ENCODE assay signal across 14 mouse cellular contexts in the genomic region with DNA sequence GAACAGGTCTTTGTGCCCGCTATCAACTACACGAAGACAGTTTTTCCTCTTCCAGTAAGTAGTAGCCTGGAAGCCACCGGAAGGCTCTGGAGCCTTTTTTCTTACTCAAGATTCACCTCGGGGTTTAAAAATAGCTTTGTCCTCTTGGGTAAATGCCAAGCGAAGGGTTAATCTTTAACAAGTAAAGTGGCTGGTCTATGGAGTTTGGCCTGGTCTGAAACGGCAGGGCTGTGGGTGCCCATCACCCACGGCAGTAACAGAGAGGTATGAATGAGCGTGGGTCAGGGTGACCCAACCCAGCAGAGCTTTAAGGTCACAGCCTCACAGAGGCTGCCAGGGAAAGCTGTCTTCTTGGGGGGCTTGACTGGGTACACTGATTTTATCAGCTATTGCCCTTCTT. TPM values are rescaled to one million over a fixed set of nuclear protein-coding genes. Genes with fewer than 3 reads are reported as not detected.
DNase-seq lines count a peak whose midpoint lies in the region; ATAC-seq and TF ChIP-seq lines count a peak whose summit lies in the region.
"Had no signal": no experiment of that assay in that cellular context is flagged by ENCODE, and none has a peak within 500 bp of the region (broad histone marks: within the 10 kb centered on the region; RNA-seq: fewer than 3 reads in every experiment).

No protein-coding gene starts in this region.

- DNase-seq in lung, embryonic 14.5 days: peak; percentile 69
- no peak for DNase-seq in lung, postnatal 14 days
- DNase-seq in kidney, adult 9 months: peak; percentile 97
- DNase-seq in liver, embryonic 11.5 days (ENCODE audit: low spot score): no peak
- no peak for DNase-seq in testis, postnatal 10 days (ENCODE audit: low spot score)
- no peak for DNase-seq in frontal cortex, adult 2 months (ENCODE audit: extremely low spot score in 1 of 2, low spot score in 1 of 2)
- DNase-seq in urinary bladder, postnatal 14 days (ENCODE audit: low spot score): no peak
- DNase-seq: adrenal gland, adult 8-10 months; forebrain, postnatal 0 days; gastrocnemius, postnatal 36 days; retina, postnatal 1 day; thymus, postnatal 36 days had no signal

- no peak overlapping the region for H3K4me3 ChIP-seq in lung, embryonic 14.5 days (ENCODE audit: low read depth, low read length)
- H3K4me3 ChIP-seq in liver, embryonic 11.5 days (ENCODE audit: low read depth, low read length): no peak overlapping the region
- no peak overlapping the region for H3K4me3 ChIP-seq in stomach, embryonic 15.5 days (replicated peaks)
- H3K4me3 ChIP-seq: hindbrain, embryonic 12.5 days had no signal

- 49% methylated on average over 8 of the region's 8 CpGs for WGBS in lung, embryonic 14.5 days
- WGBS in liver, embryonic 11.5 days: 59% methylated on average over 8 of the region's 8 CpGs
- WGBS in stomach, embryonic 15.5 days: 48% methylated on average over 8 of the region's 8 CpGs

- peak overlapping the region; percentile 37; the same call in 1 of the 2 replicates for H3K27ac ChIP-seq in lung, embryonic 14.5 days (ENCODE audit: low read depth)
- peak overlapping the region; percentile 52 for H3K27ac ChIP-seq in liver, embryonic 11.5 days (ENCODE audit: low read depth, low read length)
- H3K27ac ChIP-seq in stomach, embryonic 15.5 days: peak overlapping the region; percentile 35; the same call in 1 of the 2 replicates
- H3K27ac ChIP-seq: hindbrain, embryonic 12.5 days had no signal

- H3K9ac ChIP-seq in lung, embryonic 14.5 days: no peak overlapping the region
- H3K9ac ChIP-seq in liver, embryonic 11.5 days (ENCODE audit: low read depth, low read length): no peak overlapping the region
- no peak overlapping the region for H3K9ac ChIP-seq in stomach, embryonic 15.5 days
- H3K9ac ChIP-seq: forebrain, postnatal 0 days; hindbrain, embryonic 12.5 days had no signal

- no peaks in the 10 kb centered on the region for H3K9me3 ChIP-seq in lung, embryonic 14.5 days (ENCODE audit: low read depth, low read length)
- no peaks in the 10 kb centered on the region for H3K9me3 ChIP-seq in liver, embryonic 11.5 days (ENCODE audit: control insufficient read depth, low read length)
- H3K9me3 ChIP-seq in stomach, embryonic 15.5 days: no peaks in the 10 kb centered on the region
- H3K9me3 ChIP-seq: hindbrain, embryonic 12.5 days had no signal

- no peak for ATAC-seq in lung, embryonic 14.5 days (ENCODE audit: insufficient read depth)
- ATAC-seq in liver, embryonic 11.5 days (replicated peaks; ENCODE audit: low FRiP score): peak; percentile 63
- peak; percentile 72 for ATAC-seq in stomach, embryonic 15.5 days (ENCODE audit: insufficient read depth, low FRiP score, low read depth)
- ATAC-seq: forebrain, postnatal 0 days had no signal

- H3K4me1 ChIP-seq in lung, embryonic 14.5 days (ENCODE audit: insufficient read depth): peaks cover 13% of the 10 kb centered on the region
- H3K4me1 ChIP-seq in liver, embryonic 11.5 days (replicated peaks; ENCODE audit: control insufficient read depth, insufficient read depth, low read length): peaks cover 3% of the 10 kb centered on the region; the same call in 1 of the 2 replicates
- no peaks in the 10 kb centered on the region for H3K4me1 ChIP-seq in stomach, embryonic 15.5 days

- no peaks in the 10 kb centered on the region for H3K36me3 ChIP-seq in lung, embryonic 14.5 days (ENCODE audit: insufficient read depth)
- no peaks in the 10 kb centered on the region for H3K36me3 ChIP-seq in liver, embryonic 11.5 days (ENCODE audit: control insufficient read depth, insufficient read depth, low read length)
- H3K36me3 ChIP-seq in stomach, embryonic 15.5 days: no peaks in the 10 kb centered on the region
- H3K36me3 ChIP-seq: hindbrain, embryonic 12.5 days had no signal

- H3K27me3 ChIP-seq in lung, embryonic 14.5 days (ENCODE audit: insufficient read depth, low read length): no peaks in the 10 kb centered on the region
- peaks cover 2% of the 10 kb centered on the region; the same call in 1 of the 2 replicates for H3K27me3 ChIP-seq in liver, embryonic 11.5 days (replicated peaks; ENCODE audit: control insufficient read depth, insufficient read depth, low read length)
- no peaks in the 10 kb centered on the region for H3K27me3 ChIP-seq in stomach, embryonic 15.5 days (replicated peaks)
- H3K27me3 ChIP-seq: hindbrain, embryonic 12.5 days had no signal

- no peak for TF ChIP-seq CTCF in lung, embryonic 14.5 days (IDR thresholded peaks at IDR 0.05; ENCODE audit: low read depth)

- H3K4me2 ChIP-seq in lung, embryonic 14.5 days: no peak overlapping the region
- H3K4me2 ChIP-seq in liver, embryonic 11.5 days: no peak overlapping the region
- no peak overlapping the region for H3K4me2 ChIP-seq in stomach, embryonic 15.5 days
- H3K4me2 ChIP-seq: hindbrain, embryonic 12.5 days had no signal

RNA-seq across cellular contexts. Expression of a gene that starts 23.2 kb away (rescaled TPM):
- 25.9 and 27.0 TPM in 2 replicates for polyA plus RNA-seq in lung, embryonic 14.5 days (2014; fragmentation: Nextera tagmentation; extraction: Ambion mirVana)
- 7.7 and 8.2 TPM in 2 replicates for polyA plus RNA-seq in liver, embryonic 11.5 days (2014; fragmentation: Nextera tagmentation; extraction: Ambion mirVana)
- 27.9 and 31.7 TPM in 2 replicates for polyA plus RNA-seq in stomach, embryonic 15.5 days (2015; fragmentation: Nextera tagmentation; extraction: Ambion mirVana)
- polyA plus RNA-seq in frontal cortex, adult 2 months (2012; rRNA removed): 94.3 and 106 TPM in 2 replicates

Comparison
In these comparisons a context has a peak if more than half of its experiments do, and no peak if none do; other contexts are left out.
1. DNase-seq: peak in lung, embryonic 14.5 days (single experiment) and kidney, adult 9 months (single experiment); none in lung, postnatal 14 days (single experiment), liver, embryonic 11.5 days (single experiment), testis, postnatal 10 days (single experiment), frontal cortex, adult 2 months (0 of 2) and urinary bladder, postnatal 14 days (single experiment).
2. Peak in every context shown above with its lines, with median percentiles within 50 percentile points of each other: H3K27ac ChIP-seq.